ENCODE assay signal across 25 mouse cellular contexts in the genomic region with DNA sequence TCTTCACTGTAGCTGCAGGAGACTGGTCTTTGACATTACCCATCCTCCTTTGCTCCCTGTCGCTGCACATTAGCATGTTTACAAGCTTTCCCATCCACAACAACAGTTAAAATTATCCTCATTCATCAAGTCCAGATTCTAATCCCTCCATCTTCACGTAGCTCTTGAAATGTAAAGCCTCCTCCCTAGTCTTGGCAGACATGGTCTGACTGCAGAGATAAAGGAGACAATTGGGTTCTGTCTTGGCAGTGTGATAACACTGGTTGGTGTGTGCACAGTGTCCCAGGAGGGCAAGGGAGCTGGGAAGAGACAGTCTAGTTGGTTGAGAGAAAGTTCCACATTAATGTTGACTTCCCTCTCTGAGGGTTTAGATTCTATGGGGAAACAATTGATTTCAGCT. TPM values are rescaled to one million over a fixed set of nuclear protein-coding genes. Genes with fewer than 3 reads are reported as not detected.
A peak's percentile ranks its signal among the peaks of the same experiment; 100 is the strongest.
DNase-seq lines count a peak whose midpoint lies in the region; ATAC-seq lines count a peak whose summit lies in the region.
"Had no signal": no experiment of that assay in that cellular context is flagged by ENCODE, and none has a peak within 500 bp of the region (broad histone marks: within the 10 kb centered on the region; RNA-seq: fewer than 3 reads in every experiment).

No protein-coding gene starts in this region.

- H3K9me3 ChIP-seq in heart, embryonic 10.5 days = no peaks in the 10 kb centered on the region
- H3K9me3 ChIP-seq in liver, embryonic 12.5 days (replicated peaks) = no peaks in the 10 kb centered on the region
- H3K9me3 ChIP-seq in liver, embryonic 16.5 days (replicated peaks; ENCODE audit: control insufficient read depth, low read length) = no peaks in the 10 kb centered on the region
- H3K9me3 ChIP-seq in kidney, embryonic 14.5 days (ENCODE audit: control insufficient read depth, low read length) = no peaks in the 10 kb centered on the region
- H3K9me3 ChIP-seq: embryonic facial prominence, embryonic 10.5 days; forebrain, embryonic 10.5 days; heart, embryonic 13.5 days; hindbrain, embryonic 12.5 days had no signal

- no peak overlapping the region for H3K4me3 ChIP-seq in heart, embryonic 10.5 days
- no peak overlapping the region for H3K4me3 ChIP-seq in liver, embryonic 12.5 days
- H3K4me3 ChIP-seq in liver, embryonic 16.5 days (ENCODE audit: low read depth, low read length) = no peak overlapping the region
- no peak overlapping the region for H3K4me3 ChIP-seq in kidney, embryonic 14.5 days (ENCODE audit: low read length)
- H3K4me3 ChIP-seq: embryonic facial prominence, embryonic 10.5 days; erythroblast, embryonic 14.5 days; forebrain, embryonic 10.5 days; heart, adult 2 months; heart, embryonic 13.5 days; hindbrain, embryonic 12.5 days had no signal

- no peaks in the 10 kb centered on the region for H3K27me3 ChIP-seq in heart, embryonic 10.5 days (ENCODE audit: insufficient read depth, poor library complexity, severe bottlenecking)
- no peaks in the 10 kb centered on the region for H3K27me3 ChIP-seq in liver, embryonic 12.5 days (replicated peaks)
- H3K27me3 ChIP-seq in liver, embryonic 16.5 days (ENCODE audit: control insufficient read depth, insufficient read depth, low read depth, low read length) = no peaks in the 10 kb centered on the region
- no peaks in the 10 kb centered on the region for H3K27me3 ChIP-seq in kidney, embryonic 14.5 days (ENCODE audit: control insufficient read depth, insufficient read depth, low read length)
- H3K27me3 ChIP-seq: heart, embryonic 13.5 days; hindbrain, embryonic 12.5 days; Patski had no signal

- ATAC-seq in liver, embryonic 12.5 days = peak; percentile 87
- ATAC-seq in liver, embryonic 16.5 days (ENCODE audit: low read depth) = peak; percentile 89
- ATAC-seq in kidney, embryonic 14.5 days (ENCODE audit: low FRiP score, low TSS enrichment) = no peak
- ATAC-seq: activated CD4-positive, CD25-positive, alpha-beta regulatory T cell, adult 4 months; CD4-positive, CD25-positive, alpha-beta regulatory T cell, adult 4 months; forebrain, embryonic 14.5 days; hindbrain, embryonic 16.5 days; inflammation-experienced regulatory T-cells, adult 6 months; Patski had no signal

- no peak for DNase-seq in heart, embryonic 10.5 days (ENCODE audit: low spot score)
- no peak for DNase-seq in heart, adult 9 months (ENCODE audit: low spot score in 2 of 2)
- peak; percentile 49 for DNase-seq in c-Kit-positive CD71-positive TER-119-negative erythroid progenitor cells, embryonic 14.5 days (ENCODE audit: low read depth)
- DNase-seq in embryo, embryonic 10.5 days (ENCODE audit: low spot score) = no peak
- DNase-seq in layer of hippocampus, adult 8-10 months (ENCODE audit: low spot score in 2 of 2) = no peak
- DNase-seq: adrenal gland, postnatal 14 days; B cell, adult 2 months; cerebellum, adult 2 months; cerebellum, postnatal 10 days; heart, adult 2 months; heart, postnatal 36 days had no signal

- H3K27ac ChIP-seq in heart, embryonic 10.5 days = 0 out of 2 replicates have a peak overlapping the region, but pooled peaks have one; percentile 22
- H3K27ac ChIP-seq in liver, embryonic 12.5 days = peak overlapping the region; percentile 22; the same call in 1 of the 2 replicates
- peak overlapping the region; percentile 41; the same call in 1 of the 2 replicates for H3K27ac ChIP-seq in liver, embryonic 16.5 days (ENCODE audit: low read length)
- H3K27ac ChIP-seq in kidney, embryonic 14.5 days (ENCODE audit: low read depth, low read length) = no peak overlapping the region
- H3K27ac ChIP-seq: embryonic facial prominence, embryonic 10.5 days; forebrain, embryonic 10.5 days; heart, adult 2 months; heart, embryonic 13.5 days; hindbrain, embryonic 12.5 days had no signal

- H3K4me1 ChIP-seq in heart, embryonic 10.5 days = peaks cover 3% of the 10 kb centered on the region; the same call in 1 of the 2 replicates
- peaks cover 34% of the 10 kb centered on the region for H3K4me1 ChIP-seq in liver, embryonic 12.5 days
- peaks cover 10% of the 10 kb centered on the region for H3K4me1 ChIP-seq in liver, embryonic 16.5 days (ENCODE audit: control insufficient read depth, low read depth, low read length)
- no peaks in the 10 kb centered on the region for H3K4me1 ChIP-seq in kidney, embryonic 14.5 days (ENCODE audit: control insufficient read depth, insufficient read depth, low read length)
- H3K4me1 ChIP-seq: embryonic facial prominence, embryonic 10.5 days; hindbrain, embryonic 12.5 days had no signal

- no peaks in the 10 kb centered on the region for H3K36me3 ChIP-seq in heart, embryonic 10.5 days
- no peaks in the 10 kb centered on the region for H3K36me3 ChIP-seq in liver, embryonic 12.5 days
- H3K36me3 ChIP-seq in liver, embryonic 16.5 days (ENCODE audit: control insufficient read depth, insufficient read depth) = no peaks in the 10 kb centered on the region
- no peaks in the 10 kb centered on the region for H3K36me3 ChIP-seq in kidney, embryonic 14.5 days (ENCODE audit: control insufficient read depth, insufficient read depth, low read length)
- H3K36me3 ChIP-seq: embryonic facial prominence, embryonic 10.5 days; forebrain, embryonic 10.5 days; heart, embryonic 13.5 days; hindbrain, embryonic 12.5 days had no signal

- no peak overlapping the region for H3K9ac ChIP-seq in liver, embryonic 12.5 days
- no peak overlapping the region for H3K9ac ChIP-seq in liver, embryonic 16.5 days (ENCODE audit: low read depth, low read length)
- no peak overlapping the region for H3K9ac ChIP-seq in kidney, embryonic 14.5 days (ENCODE audit: low read depth, low read length)
- H3K9ac ChIP-seq: heart, embryonic 13.5 days; hindbrain, embryonic 12.5 days had no signal

- 0 out of 2 replicates have a peak overlapping the region, but pooled peaks have one; percentile 1 for H3K4me2 ChIP-seq in liver, embryonic 12.5 days
- no peak overlapping the region for H3K4me2 ChIP-seq in liver, embryonic 16.5 days (ENCODE audit: low read depth, low read length)
- no peak overlapping the region for H3K4me2 ChIP-seq in kidney, embryonic 14.5 days (replicated peaks; ENCODE audit: low read depth, low read length)
- H3K4me2 ChIP-seq: heart, embryonic 13.5 days; hindbrain, embryonic 12.5 days had no signal

- 40% methylated on average over 2 of the region's 2 CpGs for WGBS in heart, embryonic 10.5 days
- WGBS in liver, embryonic 12.5 days (ENCODE audit: insufficient replicate concordance) = 19% methylated on average over 2 of the region's 2 CpGs
- 25% methylated on average over 2 of the region's 2 CpGs for WGBS in liver, embryonic 16.5 days (ENCODE audit: insufficient replicate concordance)
- WGBS in kidney, embryonic 14.5 days = 67% methylated on average over 2 of the region's 2 CpGs

RNA-seq across cellular contexts. Expression of a gene that starts 15.3 kb away (rescaled TPM):
- 31.9 and 34.0 TPM in 2 replicates for polyA plus RNA-seq in heart, embryonic 10.5 days (2016; fragmentation: Nextera tagmentation; extraction: Ambion mirVana)
- polyA plus RNA-seq in liver, embryonic 12.5 days (2016; fragmentation: Nextera tagmentation; extraction: Ambion mirVana) = 44.3 and 47.2 TPM in 2 replicates
- 29.4 and 30.5 TPM in 2 replicates for polyA plus RNA-seq in liver, embryonic 16.5 days (2015; fragmentation: Nextera tagmentation; extraction: Ambion mirVana)
- polyA plus RNA-seq in kidney, embryonic 14.5 days (2014; fragmentation: Nextera tagmentation; extraction: Ambion mirVana) = 14.4 and 14.8 TPM in 2 replicates
- 10 to 100 TPM; 66.1 to 66.6 (median 66.5) TPM for total RNA-seq in layer of hippocampus, adult 8-10 months (2022)

RNA-seq across cellular contexts. Expression of a gene that starts 41.6 kb away (rescaled TPM):
- 1.4 TPM in 2 replicates for polyA plus RNA-seq in heart, embryonic 10.5 days (2016; fragmentation: Nextera tagmentation; extraction: Ambion mirVana)
- 0.33 and 0.38 TPM in 2 replicates for polyA plus RNA-seq in liver, embryonic 12.5 days (2016; fragmentation: Nextera tagmentation; extraction: Ambion mirVana)
- 0.21 and 0.33 TPM in 2 replicates for polyA plus RNA-seq in liver, embryonic 16.5 days (2015; fragmentation: Nextera tagmentation; extraction: Ambion mirVana)
- polyA plus RNA-seq in kidney, embryonic 14.5 days (2014; fragmentation: Nextera tagmentation; extraction: Ambion mirVana) = 0.56 and 1.1 TPM in 2 replicates
- 10 to 100 TPM; 64.7 to 77.5 (median 68.4) TPM for total RNA-seq in layer of hippocampus, adult 8-10 months (2022)

RNA-seq across cellular contexts. Expression of a gene that starts 45.7 kb away (rescaled TPM):
- polyA plus RNA-seq in heart, embryonic 10.5 days (2016; fragmentation: Nextera tagmentation; extraction: Ambion mirVana) = 147 and 165 TPM in 2 replicates
- polyA plus RNA-seq in liver, embryonic 12.5 days (2016; fragmentation: Nextera tagmentation; extraction: Ambion mirVana) = 96.0 and 99.2 TPM in 2 replicates
- polyA plus RNA-seq in liver, embryonic 16.5 days (2015; fragmentation: Nextera tagmentation; extraction: Ambion mirVana) = 59.8 and 64.4 TPM in 2 replicates
- 104 and 121 TPM in 2 replicates for polyA plus RNA-seq in kidney, embryonic 14.5 days (2014; fragmentation: Nextera tagmentation; extraction: Ambion mirVana)
- 100 to 1,000 TPM; 146 to 236 (median 178) TPM for total RNA-seq in layer of hippocampus, adult 8-10 months (2022)

RNA-seq across cellular contexts. Expression of a gene that starts 54.3 kb away (rescaled TPM):
- 0.60 and 0.74 TPM in 2 replicates for polyA plus RNA-seq in heart, embryonic 10.5 days (2016; fragmentation: Nextera tagmentation; extraction: Ambion mirVana)
- polyA plus RNA-seq in liver, embryonic 12.5 days (2016; fragmentation: Nextera tagmentation; extraction: Ambion mirVana) = 0.05 and 0.07 TPM in 2 replicates
- 0.15 TPM in 1 of 2 replicates, not detected in the other for polyA plus RNA-seq in liver, embryonic 16.5 days (2015; fragmentation: Nextera tagmentation; extraction: Ambion mirVana)
- polyA plus RNA-seq in kidney, embryonic 14.5 days (2014; fragmentation: Nextera tagmentation; extraction: Ambion mirVana) = 0.43 and 0.84 TPM in 2 replicates
- total RNA-seq in layer of hippocampus, adult 8-10 months (2022) = under 1 TPM; 0.12 to 0.49 (median 0.28) TPM
- polyA plus RNA-seq: activated CD4-positive, CD25-positive, alpha-beta regulatory T cell, adult 4 months; CD4-positive, CD25-positive, alpha-beta regulatory T cell, adult 4 months; erythroblast, embryonic 14.5 days; forebrain, embryonic 14.5 days; heart, embryonic 13.5 days; inflammation-experienced regulatory T-cells, adult 6 months had no signal

RNA-seq across cellular contexts. Expression of a gene that starts 58.7 kb away (rescaled TPM):
- 4.8 and 6.4 TPM in 2 replicates for polyA plus RNA-seq in heart, embryonic 10.5 days (2016; fragmentation: Nextera tagmentation; extraction: Ambion mirVana)
- polyA plus RNA-seq in liver, embryonic 12.5 days (2016; fragmentation: Nextera tagmentation; extraction: Ambion mirVana) = 6.0 and 6.5 TPM in 2 replicates
- polyA plus RNA-seq in liver, embryonic 16.5 days (2015; fragmentation: Nextera tagmentation; extraction: Ambion mirVana) = 4.5 and 6.7 TPM in 2 replicates
- polyA plus RNA-seq in kidney, embryonic 14.5 days (2014; fragmentation: Nextera tagmentation; extraction: Ambion mirVana) = 9.3 and 10.1 TPM in 2 replicates
- total RNA-seq in layer of hippocampus, adult 8-10 months (2022) = 10 to 100 TPM in 3 of 4 experiments, 1 to 10 TPM in 1; 8.0 to 14.2 (median 10.6) TPM
